Mouse (Mus musculus) hindbrain, embryonic 15.5 days (tissue): ENCODE results near the gene Ly6g6f. TPM values are rescaled to one million over a fixed set of nuclear protein-coding genes. Genes with fewer than 3 reads are reported as not detected.

Experiments
- ATAC-seq: fragments of 200-750 bp; cut with Nextera tagmentation; 2 replicates; pipeline ENCODE4 v1.8.0; 2017; ENCODE audit warnings: low read depth, moderate number of reproducible peaks, moderate TSS enrichment; ENCODE audit not compliant: low FRiP score
- H3K27ac ChIP-seq: fragments of 300-500 bp; sonication (generic); replicated peaks from 2 replicates; pipeline ENCODE4 v1.5.1; 2015; ENCODE audit warnings: mild to moderate bottlenecking, inconsistent platforms
- H3K27me3 ChIP-seq: fragments of 300-500 bp; sonication (generic); 2 replicates; pipeline ENCODE4 v1.6.1; 2015; ENCODE audit warnings: control low read depth, inconsistent platforms
- H3K36me3 ChIP-seq: fragments of 300-500 bp; sonication (generic); 2 replicates; pipeline ENCODE4 v1.6.1; 2015; ENCODE audit warnings: control low read depth, inconsistent platforms
- H3K4me1 ChIP-seq: fragments of 300-500 bp; sonication (generic); replicated peaks from 2 replicates; pipeline ENCODE4 v1.6.1; 2015; ENCODE audit warnings: control low read depth, inconsistent platforms
- H3K4me2 ChIP-seq: fragments of 300-500 bp; sonication (generic); 2 replicates; pipeline ENCODE4 v1.6.1; 2015; ENCODE audit warnings: moderate library complexity, mild to moderate bottlenecking, inconsistent platforms
- H3K4me3 ChIP-seq: fragments of 300-500 bp; sonication (generic); 2 replicates; pipeline ENCODE4 v1.5.1; 2015; ENCODE audit warnings: mild to moderate bottlenecking, inconsistent platforms
- H3K9ac ChIP-seq: fragments of 300-500 bp; sonication (generic); 2 replicates; pipeline ENCODE4 v1.6.1; 2015; ENCODE audit warnings: inconsistent platforms
- H3K9me3 ChIP-seq: fragments of 300-500 bp; sonication (generic); 2 replicates; pipeline ENCODE4 v1.6.1; 2016; ENCODE audit warnings: control low read depth, inconsistent platforms
- WGBS: fragments of 180-500 bp; shearing (Covaris S2); methylation state at CpG from one replicate; pipeline ENCODE4 v1.1.7; 2015; 5-methylcytosine and 5-hydroxymethylcytosine counted together
- polyA plus RNA-seq: library from polyadenylated mRNA; unstranded; fragments of >200 nt; fragmentation: Nextera tagmentation; extraction: Ambion mirVana; gene quantifications from 2 replicates; pipeline ENCODE4 v1.2.1, GENCODE M21; 2015

Ly6g6f gene
- polyA plus RNA-seq, 1 experiment from 2014 or later = not detected

GRCm38 (mm10) chr17:35058911-35059892 lies 26.2 kb downstream of the Ly6g6f start, which contains the start of gene Ddah2:
Gene Ddah2, plus strand, starts transcription at chr17:35059035.
- Histone ChIP-seq H3K4me1 (peaks cover 26% of the 10 kb centered on the region), H3K27ac (peak within 1 kb of the TSS; percentile 88), H3K9me3 (no peaks in the 10 kb centered on the region), H3K36me3 (peaks cover 9% of the 10 kb centered on the region; the same call in 1 of the 2 replicates), H3K27me3 (peaks cover 8% of the 10 kb centered on the region), H3K4me3 (peak within 1 kb of the TSS; percentile 84), H3K4me2 (peak within 1 kb of the TSS; percentile 75), H3K9ac (peak within 1 kb of the TSS; percentile 80)
- WGBS = under 1% methylated on average over 57 of the region's 57 CpGs
- ATAC-seq = peak; percentile 94

DNA sequence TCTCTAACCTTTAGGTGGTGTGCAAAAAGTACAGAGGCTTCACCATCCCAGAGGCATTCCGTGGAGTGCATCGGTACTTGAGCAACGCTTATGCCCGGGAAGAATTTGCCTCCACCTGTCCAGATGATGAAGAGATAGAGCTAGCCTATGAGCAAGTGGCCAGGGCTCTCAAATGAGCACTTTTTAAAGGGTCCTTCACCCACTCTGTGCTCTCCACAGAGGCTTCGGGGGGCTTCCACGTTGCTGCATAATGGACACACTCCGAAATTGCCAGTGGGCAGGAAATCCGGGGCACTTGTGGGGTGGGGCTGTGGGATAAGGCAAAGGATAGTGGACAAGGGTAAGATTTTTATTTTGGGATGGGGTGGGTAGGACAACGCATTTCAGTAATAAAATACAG lies 27.1 kb downstream of the Ly6g6f start:
- Histone ChIP-seq H3K4me1 (peaks cover 27% of the 10 kb centered on the region), H3K27me3 (peaks cover 3% of the 10 kb centered on the region; the same call in 1 of the 2 replicates), H3K27ac (peak overlapping the region; percentile 88; the same call in 1 of the 2 replicates), H3K9ac (0 out of 2 replicates have a peak overlapping the region, but pooled peaks have one; percentile 80), H3K4me2 (peak overlapping the region; percentile 75), H3K4me3 (peak overlapping the region; percentile 84), H3K9me3 (no peaks in the 10 kb centered on the region), H3K36me3 (peaks cover 13% of the 10 kb centered on the region; the same call in 1 of the 2 replicates)
- WGBS = 58% methylated on average over 9 of the region's 9 CpGs
- 0 out of 2 replicates have a peak, but pooled peaks have one; percentile 0 for ATAC-seq

DNA sequence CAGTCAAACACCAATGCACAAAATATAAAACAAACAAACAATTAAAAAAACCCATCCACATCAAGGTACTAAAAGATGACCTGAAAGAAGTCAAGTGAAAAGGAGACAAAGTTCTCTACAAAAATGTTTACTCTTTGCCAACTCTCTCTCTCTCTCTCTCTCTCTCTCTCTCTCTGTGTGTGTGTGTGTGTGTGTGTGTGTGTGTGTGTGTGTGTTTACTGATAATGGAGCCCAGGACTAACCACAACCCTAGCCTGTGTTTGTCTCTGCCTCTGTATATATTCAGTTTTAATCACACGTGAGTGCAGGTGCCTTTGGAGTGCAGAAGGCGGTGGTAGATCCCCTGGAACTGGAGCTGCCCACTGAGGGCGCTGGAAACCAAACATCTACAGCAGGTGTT lies 28.3 kb downstream of the Ly6g6f start:
- H3K4me3 ChIP-seq = no peak overlapping the region
- ATAC-seq = no peak
- H3K9me3 ChIP-seq = no peaks in the 10 kb centered on the region
- peaks cover 13% of the 10 kb centered on the region; the same call in 1 of the 2 replicates for H3K36me3 ChIP-seq
- no peak overlapping the region for H3K4me2 ChIP-seq
- WGBS = 74% methylated on average over 3 of the region's 3 CpGs
- H3K9ac ChIP-seq = no peak overlapping the region
- peaks cover 37% of the 10 kb centered on the region for H3K4me1 ChIP-seq
- no peak overlapping the region for H3K27ac ChIP-seq
- no peaks in the 10 kb centered on the region for H3K27me3 ChIP-seq

DNA sequence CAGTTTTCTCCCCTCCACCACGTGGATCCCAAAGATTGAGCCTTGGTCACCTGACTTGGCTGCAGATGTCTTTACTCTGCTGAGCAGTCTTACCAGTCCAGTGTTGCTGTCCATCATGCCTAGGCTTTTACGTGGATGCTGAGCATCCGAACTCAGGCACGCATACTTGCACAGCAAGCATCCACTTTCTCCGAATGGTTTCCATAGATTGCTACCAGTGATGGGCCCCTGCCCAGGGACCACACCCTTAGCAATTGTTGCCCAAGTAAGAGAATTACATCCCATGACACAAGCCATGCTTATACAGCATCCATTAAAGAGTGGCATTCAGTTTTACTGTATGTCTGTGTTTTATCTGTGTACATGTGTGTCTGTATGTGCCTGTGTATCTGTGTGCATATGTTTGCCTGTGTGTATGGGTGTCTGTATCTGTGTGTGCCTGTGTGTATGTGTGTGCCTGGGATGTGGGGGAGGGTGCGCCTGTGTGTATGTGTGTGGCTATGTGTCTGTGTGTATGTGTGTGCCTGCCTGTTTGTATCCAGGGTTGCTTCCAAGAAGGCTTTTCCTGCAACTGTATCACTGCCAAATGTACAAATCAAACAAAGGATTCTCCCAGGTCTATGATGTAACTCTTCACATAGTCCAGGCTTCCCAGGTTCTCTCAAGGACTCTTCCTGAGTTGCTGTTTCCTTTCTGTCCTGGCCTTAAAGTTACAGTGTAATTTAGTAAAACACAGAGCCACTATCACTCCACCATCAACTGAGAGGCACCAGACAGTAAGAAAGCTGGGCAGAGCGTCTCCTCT lies 29.5 kb downstream of the Ly6g6f start:
- peaks cover 6% of the 10 kb centered on the region; the same call in 1 of the 2 replicates for H3K36me3 ChIP-seq

GRCm38 (mm10) chr17:35052271-35052798 lies 33.1 kb downstream of the Ly6g6f start:
- peak overlapping the region; percentile 36; the same call in 1 of the 2 replicates for H3K4me3 ChIP-seq
- H3K4me2 ChIP-seq = peak overlapping the region; percentile 60
- H3K36me3 ChIP-seq = 0 out of 2 replicates have a peak, but pooled peaks cover 5% of the 10 kb centered on the region
- peaks cover 35% of the 10 kb centered on the region for H3K4me1 ChIP-seq
- H3K27me3 ChIP-seq = no peaks in the 10 kb centered on the region
- no peaks in the 10 kb centered on the region for H3K9me3 ChIP-seq
- WGBS = 80% methylated on average over 12 of the region's 12 CpGs
- no peak overlapping the region for H3K9ac ChIP-seq
- no peak for ATAC-seq
- peak overlapping the region; percentile 79 for H3K27ac ChIP-seq

More for the DNA sequence above, 29.5 kb downstream of the Ly6g6f start:
- Histone ChIP-seq H3K27ac (no peak overlapping the region), H3K9me3 (no peaks in the 10 kb centered on the region), H3K9ac (no peak overlapping the region), H3K4me1 (peaks cover 40% of the 10 kb centered on the region), H3K27me3 (no peaks in the 10 kb centered on the region), H3K4me3 (no peak overlapping the region), H3K4me2 (no peak overlapping the region)
- WGBS = 93% methylated on average over 7 of the region's 7 CpGs
- ATAC-seq = no peak

DNA sequence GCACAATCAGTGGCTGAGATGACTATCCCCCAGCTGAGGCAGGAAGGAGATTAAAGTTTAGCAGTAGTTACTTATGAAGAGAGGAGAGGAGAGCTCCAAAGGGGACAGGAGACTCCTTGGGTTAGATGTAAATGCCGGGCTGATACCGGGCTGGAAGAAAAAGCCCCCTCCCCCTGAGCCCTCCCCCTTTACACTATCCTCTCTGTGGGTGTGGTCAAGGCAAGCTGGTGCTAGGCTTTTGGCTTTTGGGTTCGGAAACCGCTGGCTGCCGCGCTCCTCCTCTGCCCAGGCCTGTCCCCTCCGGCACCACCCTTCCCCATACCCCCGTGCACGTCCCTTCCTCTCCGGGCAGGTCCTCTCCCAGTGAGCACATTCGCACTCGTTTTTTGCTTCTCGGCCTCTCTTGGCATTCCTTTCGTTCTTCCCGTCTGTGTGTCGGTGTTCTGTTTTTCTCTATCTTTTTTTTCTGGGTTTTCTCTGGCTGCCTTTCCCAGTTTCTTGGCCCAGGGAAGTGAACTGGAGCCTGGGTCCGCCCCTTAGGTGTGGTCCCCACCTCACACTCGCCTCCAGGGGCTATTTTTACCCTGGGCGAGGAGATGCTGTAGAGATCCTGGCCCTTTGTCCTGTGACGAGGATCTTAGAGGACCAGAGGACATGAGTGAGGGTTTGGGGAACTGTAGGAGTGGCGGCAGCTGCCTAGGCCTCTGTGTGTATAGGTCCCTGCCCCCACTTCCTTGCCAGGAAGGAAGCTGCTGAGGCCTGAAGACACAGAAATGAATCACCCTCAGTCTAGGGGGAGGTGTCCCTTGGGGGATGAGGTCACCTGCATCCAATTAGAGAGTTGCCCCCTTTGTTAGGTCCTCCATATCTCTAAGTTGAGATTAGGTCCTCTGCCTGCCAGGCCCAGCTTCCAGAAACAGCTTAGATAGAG lies 34.0 kb downstream of the Ly6g6f start:
- WGBS = 5% methylated on average over 21 of the region's 21 CpGs
- Histone ChIP-seq H3K27me3 (no peaks in the 10 kb centered on the region), H3K4me1 (peaks cover 35% of the 10 kb centered on the region), H3K4me3 (peak overlapping the region; percentile 36), H3K9me3 (no peaks in the 10 kb centered on the region), H3K4me2 (peak overlapping the region; percentile 60), H3K27ac (peak overlapping the region; percentile 79), H3K36me3 (0 out of 2 replicates have a peak, but pooled peaks cover 5% of the 10 kb centered on the region), H3K9ac (peak overlapping the region; percentile 38)
- no peak for ATAC-seq

- peak overlapping the region; percentile 38 for H3K9ac ChIP-seq
- H3K4me1 ChIP-seq = peaks cover 41% of the 10 kb centered on the region
- 1% methylated on average over 27 of the region's 27 CpGs for whole genome bisulfite sequencing
- H3K4me3 ChIP-seq = peak overlapping the region; percentile 36
- 0 out of 2 replicates have a peak, but pooled peaks cover 5% of the 10 kb centered on the region for H3K36me3 ChIP-seq
- peak overlapping the region; percentile 83 for H3K27ac ChIP-seq
- ATAC-seq = no peak
- H3K4me2 ChIP-seq = peak overlapping the region; percentile 60
- H3K9me3 ChIP-seq = no peaks in the 10 kb centered on the region
- H3K27me3 ChIP-seq = no peaks in the 10 kb centered on the region
Measured at GRCm38 (mm10) chr17:35050126-35050750, 35.2 kb downstream of the Ly6g6f start.

GRCm38 (mm10) chr17:35049561-35050016 lies 35.8 kb downstream of the Ly6g6f start, which contains the start of gene Clic1:
Gene Clic1, plus strand, starts transcription at chr17:35049966.
- H3K9me3 ChIP-seq = no peaks in the 10 kb centered on the region
- peak within 1 kb of the TSS; percentile 38 for H3K9ac ChIP-seq
- peak within 1 kb of the TSS; percentile 83 for H3K27ac ChIP-seq
- H3K4me1 ChIP-seq = peaks cover 41% of the 10 kb centered on the region
- no peaks in the 10 kb centered on the region for H3K27me3 ChIP-seq
- 5% methylated on average over 11 of the region's 11 CpGs for WGBS
- H3K4me3 ChIP-seq = peak within 1 kb of the TSS; percentile 36
- 0 out of 2 replicates have a peak, but pooled peaks cover 5% of the 10 kb centered on the region for H3K36me3 ChIP-seq
- peak within 1 kb of the TSS; percentile 60 for H3K4me2 ChIP-seq
- no peak for ATAC-seq

DNA sequence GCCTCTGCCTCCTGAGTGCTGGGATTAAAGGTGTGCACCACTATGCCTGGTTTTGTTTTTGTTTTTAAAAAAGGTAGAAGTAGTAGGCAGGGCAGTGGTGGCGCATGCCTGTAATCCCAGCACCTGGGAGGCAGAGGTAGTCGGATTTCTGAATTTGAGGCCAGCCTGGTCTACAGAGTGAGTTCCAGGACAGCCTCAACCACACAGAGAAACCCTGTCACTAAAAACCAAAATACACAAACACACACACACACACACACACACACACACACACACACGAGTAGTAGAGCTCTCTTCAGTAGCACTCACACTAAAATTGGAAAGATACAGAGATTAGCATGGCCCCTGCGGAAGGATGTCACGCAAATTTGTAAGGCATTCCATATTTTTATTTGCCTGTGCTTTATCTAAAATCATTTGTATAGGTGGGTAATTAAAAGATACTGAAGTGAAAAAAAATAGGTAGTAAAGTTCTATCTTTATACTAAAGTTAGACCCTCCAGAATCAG lies 36.4 kb downstream of the Ly6g6f start:
- H3K9me3 ChIP-seq = no peaks in the 10 kb centered on the region
- peak overlapping the region; percentile 60 for H3K4me2 ChIP-seq
- WGBS = 82% methylated on average over 5 of the region's 5 CpGs
- ATAC-seq = no peak
- H3K9ac ChIP-seq = no peak overlapping the region
- 0 out of 2 replicates have a peak, but pooled peaks cover 1% of the 10 kb centered on the region for H3K36me3 ChIP-seq
- no peak overlapping the region for H3K4me3 ChIP-seq
- H3K27ac ChIP-seq = 0 out of 2 replicates have a peak overlapping the region, but pooled peaks have one; percentile 83
- peaks cover 41% of the 10 kb centered on the region for H3K4me1 ChIP-seq
- H3K27me3 ChIP-seq = no peaks in the 10 kb centered on the region
